In genomic region chr2:94254102-94254501, GRCm38 (mm10) we compare ENCODE assay signal across 9 mouse cellular contexts.
DNase-seq lines count a peak whose midpoint lies in the region; ATAC-seq and TF ChIP-seq lines count a peak whose summit lies in the region.
"Had no signal": no experiment of that assay in that cellular context is flagged by ENCODE, and none has a peak within 500 bp of the region (broad histone marks: within the 10 kb centered on the region; RNA-seq: fewer than 3 reads in every experiment).

No protein-coding gene starts in this region.

- H3K27ac ChIP-seq in lung, embryonic 14.5 days (ENCODE audit: low read depth), result no peak overlapping the region
- H3K27ac ChIP-seq: neural tube, embryonic 13.5 days had no signal

- in situ Hi-C loops in Patski (cut with MboI; ENCODE audit: low pct_unique_long_range_greater_than_20kb), result no loop called here

- H3K4me3 ChIP-seq in lung, embryonic 14.5 days (ENCODE audit: low read depth, low read length), result no peak overlapping the region
- H3K4me3 ChIP-seq: neural tube, embryonic 13.5 days had no signal

- no peaks in the 10 kb centered on the region; the same call in 1 of the 2 replicates for H3K27me3 ChIP-seq in lung, embryonic 14.5 days (ENCODE audit: insufficient read depth, low read length)
- peaks cover 16% of the 10 kb centered on the region for H3K27me3 ChIP-seq in Patski

- CTCF ChIA-PET in Patski (lab: Charles Lee), result interaction anchor here (0.6 to 4.2 kb wide), 6 partner anchors 9 to 199 kb away, joined by 3 to 19 read pairs (median 6); no protein-coding TSS in a partner anchor

- H3K4me2 ChIP-seq in lung, embryonic 14.5 days, result no peak overlapping the region
- H3K4me2 ChIP-seq: neural tube, embryonic 13.5 days had no signal

- no peak for DNase-seq in frontal cortex, postnatal 36 days (ENCODE audit: low spot score in 2 of 2)
- peak; percentile 72 for DNase-seq in lung, embryonic 14.5 days
- no peak for DNase-seq in lung, postnatal 25 days (ENCODE audit: low spot score)
- no peak for DNase-seq in Patski (ENCODE audit: low read depth, low spot score)
- DNase-seq in lung, postnatal 36 days, result peak; percentile 22
- no peak for DNase-seq in adrenal gland, postnatal 25 days
- DNase-seq in adrenal gland, adult 2 months, result no peak

- POLR2A ChIA-PET in Patski (lab: Charles Lee), result no interaction called here

- no peaks in the 10 kb centered on the region for H3K9me3 ChIP-seq in lung, embryonic 14.5 days (ENCODE audit: low read depth, low read length)
- H3K9me3 ChIP-seq: neural tube, embryonic 13.5 days had no signal

- 28% methylated on average over 3 of the region's 3 CpGs for WGBS in lung, embryonic 14.5 days

- no peak overlapping the region for H3K9ac ChIP-seq in lung, embryonic 14.5 days
- H3K9ac ChIP-seq: neural tube, embryonic 13.5 days had no signal

- H3K4me1 ChIP-seq in lung, embryonic 14.5 days (ENCODE audit: insufficient read depth), result no peaks in the 10 kb centered on the region
- H3K4me1 ChIP-seq: neural tube, embryonic 13.5 days had no signal

- no peaks in the 10 kb centered on the region for H3K36me3 ChIP-seq in lung, embryonic 14.5 days (ENCODE audit: insufficient read depth)
- H3K36me3 ChIP-seq: neural tube, embryonic 13.5 days had no signal

- peak; percentile 63 for ATAC-seq in frontal cortex, adult (ENCODE audit: low TSS enrichment)
- no peak for ATAC-seq in lung, embryonic 14.5 days (ENCODE audit: insufficient read depth)
- ATAC-seq in Patski, result no peak

- TF ChIP-seq CTCF in lung, embryonic 14.5 days (IDR thresholded peaks at IDR 0.05; ENCODE audit: low read depth), result peak; percentile 54
- peak; percentile 74 for TF ChIP-seq CTCF in Patski (IDR thresholded peaks at IDR 0.05)

Comparison
In these comparisons a context has a peak if more than half of its experiments do, and no peak if none do; other contexts are left out.
1. DNase-seq: peak in lung, embryonic 14.5 days (single experiment) and lung, postnatal 36 days (single experiment); none in frontal cortex, postnatal 36 days (0 of 2), lung, postnatal 25 days (single experiment), Patski (single experiment), adrenal gland, postnatal 25 days (single experiment) and adrenal gland, adult 2 months (single experiment).